Mouse (Mus musculus) liver, postnatal 0 days (tissue): ENCODE data around the gene Gsk3b.
"Not testable (repeated sequence)": the region's sequence is repeated elsewhere in the genome, so short reads cannot be mapped to it uniquely, and the experiment has no call there.

Source experiments
- CTCF ChIP-seq: sonication (generic); IDR thresholded peaks from 2 replicates; pipeline ENCODE4 v1.5.1; 2016; ENCODE audit warnings: antibody characterized with exemption, low read depth
- EP300 ChIP-seq: IDR thresholded peaks from 2 replicates; pipeline ENCODE4 v1.6.1; 2016; ENCODE audit warnings: antibody characterized with exemption, low read depth, mild to moderate bottlenecking

DNA sequence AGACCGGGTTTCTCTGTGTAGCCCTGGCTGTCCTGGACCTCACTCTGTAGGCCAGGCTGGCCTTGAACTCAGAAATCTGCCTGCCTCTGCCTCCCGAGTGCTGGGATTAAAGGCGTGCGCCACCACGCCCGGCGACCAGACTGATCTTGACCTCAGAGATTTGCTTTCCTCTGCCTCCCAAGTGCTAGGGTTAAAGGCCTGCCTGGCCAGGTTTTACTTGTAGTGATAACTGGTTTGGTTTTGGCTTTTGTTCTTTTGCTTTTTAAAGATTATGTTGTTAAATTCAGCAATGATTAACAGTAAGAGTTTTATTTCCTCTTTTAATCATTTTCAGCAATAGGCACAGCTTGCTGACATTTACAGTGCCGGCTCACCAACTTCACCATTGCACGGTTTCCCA lies 29.1 kb downstream of the Gsk3b start:
- TF ChIP-seq EP300, CTCF: not testable (repeated sequence)
